Mouse (Mus musculus) heart, embryonic 16.5 days (tissue): ENCODE measurements at regions not wholly inside any gene's neighbourhood (a gene's known extent, or its start where the extent isn't known, plus 50 kb on each side); places are given as distances from the start of the nearest gene placed in this dataset.

Experiments
- ATAC-seq: fragments of 200-750 bp; cut with Nextera tagmentation; replicated peaks from 2 replicates; pipeline ENCODE4 v1.8.0; 2017; ENCODE audit warnings: moderate number of reproducible peaks; ENCODE audit not compliant: insufficient read depth, low FRiP score; ENCODE audit errors: extremely low read depth
- H3K27ac ChIP-seq: fragments of 300-500 bp; sonication (generic); 2 replicates; pipeline ENCODE4 v1.5.1; 2014; ENCODE audit warnings: mild to moderate bottlenecking, low read length, control low read depth, moderate library complexity
- H3K27me3 ChIP-seq: fragments of 300-500 bp; sonication (generic); 2 replicates; pipeline ENCODE4 v1.6.1; 2014; ENCODE audit warnings: low read length, mixed read lengths; ENCODE audit not compliant: control insufficient read depth, insufficient read depth
- H3K36me3 ChIP-seq: fragments of 300-500 bp; sonication (generic); 2 replicates; pipeline ENCODE4 v1.6.1; 2014; ENCODE audit not compliant: control insufficient read depth, insufficient read depth
- H3K4me1 ChIP-seq: fragments of 300-500 bp; sonication (generic); 2 replicates; pipeline ENCODE4 v1.6.1; 2014; ENCODE audit warnings: low read length, mixed read lengths; ENCODE audit not compliant: control insufficient read depth, insufficient read depth
- H3K4me2 ChIP-seq: fragments of 300-500 bp; sonication (generic); 2 replicates; pipeline ENCODE4 v1.6.1; 2014; ENCODE audit warnings: low read depth, mild to moderate bottlenecking, control low read depth, low read length
- H3K4me3 ChIP-seq: fragments of 300-500 bp; sonication (generic); 2 replicates; pipeline ENCODE4 v1.5.1; 2014; ENCODE audit warnings: mild to moderate bottlenecking, control low read depth, low read length
- H3K9ac ChIP-seq: fragments of 300-500 bp; sonication (generic); 2 replicates; pipeline ENCODE4 v1.6.1; 2014; ENCODE audit warnings: low read length, control low read depth
- H3K9me3 ChIP-seq: fragments of 300-500 bp; sonication (generic); replicated peaks from 2 replicates; pipeline ENCODE4 v1.6.1; 2016; ENCODE audit warnings: low read length; ENCODE audit not compliant: control insufficient read depth
- WGBS: fragments of 180-500 bp; shearing (Covaris S2); extraction: QIAGEN DNeasy Blood & Tissue Kit; methylation state at CpG from one replicate; pipeline ENCODE4 v1.1.7; 2014; 5-methylcytosine and 5-hydroxymethylcytosine counted together

GRCm38 (mm10) chr3:149338684-149339373, 348.5 kb upstream of the Adgrl2 start:
- Histone ChIP-seq H3K27me3 (no peaks in the 10 kb centered on the region), H3K4me1 (no peaks in the 10 kb centered on the region), H3K36me3 (no peaks in the 10 kb centered on the region), H3K27ac (no peak overlapping the region), H3K9me3 (no peaks in the 10 kb centered on the region), H3K9ac (no peak overlapping the region), H3K4me2 (no peak overlapping the region), H3K4me3 (no peak overlapping the region)
- no peak for ATAC-seq
- 66% methylated on average over 7 of the region's 7 CpGs for WGBS

- 68% methylated on average over 6 of the region's 6 CpGs for WGBS
Observed at GRCm38 (mm10) chr3:149335259-149335658, 344.9 kb upstream of the Adgrl2 start.

GRCm38 (mm10) chr3:149333607-149334006, 343.3 kb upstream of the Adgrl2 start:
- H3K4me3 ChIP-seq = no peak overlapping the region
- no peak for ATAC-seq
- H3K27me3 ChIP-seq = no peaks in the 10 kb centered on the region
- H3K27ac ChIP-seq = no peak overlapping the region
- H3K36me3 ChIP-seq = no peaks in the 10 kb centered on the region
- H3K9ac ChIP-seq = no peak overlapping the region
- WGBS = 72% methylated on average over 5 of the region's 5 CpGs
- peaks cover 3% of the 10 kb centered on the region for H3K4me1 ChIP-seq
- H3K4me2 ChIP-seq = no peak overlapping the region
- H3K9me3 ChIP-seq = no peaks in the 10 kb centered on the region

More at GRCm38 (mm10) chr3:149335259-149335658, 344.9 kb upstream of the Adgrl2 start:
- H3K36me3 ChIP-seq = no peaks in the 10 kb centered on the region
- H3K9me3 ChIP-seq = no peaks in the 10 kb centered on the region
- no peak overlapping the region for H3K27ac ChIP-seq
- peaks cover 3% of the 10 kb centered on the region for H3K4me1 ChIP-seq
- no peak overlapping the region for H3K9ac ChIP-seq
- H3K27me3 ChIP-seq = no peaks in the 10 kb centered on the region
- ATAC-seq = no peak
- H3K4me2 ChIP-seq = no peak overlapping the region
- no peak overlapping the region for H3K4me3 ChIP-seq

- Histone ChIP-seq H3K9ac (no peak overlapping the region), H3K9me3 (no peaks in the 10 kb centered on the region), H3K27me3 (no peaks in the 10 kb centered on the region), H3K27ac (no peak overlapping the region), H3K4me2 (no peak overlapping the region), H3K4me1 (peaks cover 3% of the 10 kb centered on the region), H3K4me3 (no peak overlapping the region), H3K36me3 (no peaks in the 10 kb centered on the region)
- WGBS = 52% methylated on average over 10 of the region's 10 CpGs
- ATAC-seq = no peak
Observed at GRCm38 (mm10) chr3:149333131-149333530, 342.8 kb upstream of the Adgrl2 start.

GRCm38 (mm10) chr3:149332105-149332504, 341.8 kb upstream of the Adgrl2 start:
- Histone ChIP-seq H3K27ac (no peak overlapping the region), H3K9ac (no peak overlapping the region), H3K36me3 (no peaks in the 10 kb centered on the region), H3K4me3 (no peak overlapping the region), H3K4me1 (peaks cover 3% of the 10 kb centered on the region), H3K27me3 (no peaks in the 10 kb centered on the region), H3K4me2 (no peak overlapping the region), H3K9me3 (no peaks in the 10 kb centered on the region)
- no peak for ATAC-seq
- 16% methylated on average over 4 of the region's 4 CpGs for WGBS

GRCm38 (mm10) chr3:149331251-149331960, 341.1 kb upstream of the Adgrl2 start:
- WGBS = 67% methylated on average over 7 of the region's 7 CpGs
- Histone ChIP-seq H3K9me3 (no peaks in the 10 kb centered on the region), H3K36me3 (no peaks in the 10 kb centered on the region), H3K4me2 (no peak overlapping the region), H3K27ac (peak overlapping the region; percentile 43), H3K4me3 (no peak overlapping the region), H3K4me1 (peaks cover 3% of the 10 kb centered on the region), H3K9ac (no peak overlapping the region), H3K27me3 (no peaks in the 10 kb centered on the region)
- no peak for ATAC-seq

- Histone ChIP-seq H3K27ac (no peak overlapping the region; the same call in 1 of the 2 replicates), H3K4me2 (no peak overlapping the region), H3K36me3 (no peaks in the 10 kb centered on the region), H3K4me3 (no peak overlapping the region), H3K4me1 (peaks cover 3% of the 10 kb centered on the region), H3K9me3 (no peaks in the 10 kb centered on the region), H3K9ac (no peak overlapping the region), H3K27me3 (no peaks in the 10 kb centered on the region)
- peak; percentile 79 for ATAC-seq
- WGBS = 72% methylated on average over 10 of the region's 10 CpGs
Observed at GRCm38 (mm10) chr3:149330716-149331115, 340.4 kb upstream of the Adgrl2 start.

GRCm38 (mm10) chr3:149330041-149330440, 339.7 kb upstream of the Adgrl2 start:
- 0 out of 2 replicates have a peak overlapping the region, but pooled peaks have one; percentile 48 for H3K27ac ChIP-seq
- no peaks in the 10 kb centered on the region for H3K9me3 ChIP-seq
- no peak overlapping the region for H3K9ac ChIP-seq
- no peaks in the 10 kb centered on the region for H3K36me3 ChIP-seq
- H3K4me1 ChIP-seq = peaks cover 3% of the 10 kb centered on the region
- no peak overlapping the region for H3K4me3 ChIP-seq
- WGBS = 76% methylated on average over 10 of the region's 10 CpGs
- H3K27me3 ChIP-seq = no peaks in the 10 kb centered on the region
- no peak for ATAC-seq
- no peak overlapping the region for H3K4me2 ChIP-seq

- Histone ChIP-seq H3K27ac (no peak overlapping the region), H3K4me1 (peaks cover 3% of the 10 kb centered on the region)
- 77% methylated on average over 6 of the region's 6 CpGs for WGBS
Observed at GRCm38 (mm10) chr3:149329615-149330014, 339.3 kb upstream of the Adgrl2 start.

More at GRCm38 (mm10) chr3:149329615-149330014, 339.3 kb upstream of the Adgrl2 start:
- H3K27me3 ChIP-seq = no peaks in the 10 kb centered on the region
- no peak overlapping the region for H3K9ac ChIP-seq
- H3K36me3 ChIP-seq = no peaks in the 10 kb centered on the region
- H3K4me3 ChIP-seq = no peak overlapping the region
- no peak overlapping the region for H3K4me2 ChIP-seq
- no peak for ATAC-seq
- no peaks in the 10 kb centered on the region for H3K9me3 ChIP-seq
